Mouse (Mus musculus) midbrain, postnatal 0 days (tissue): ENCODE results near the gene B430306N03Rik. TPM values are rescaled to one million over a fixed set of nuclear protein-coding genes. Genes with fewer than 3 reads are reported as not detected.

Experiments
- ATAC-seq: fragments of 200-750 bp; cut with Nextera tagmentation; 2 replicates; pipeline ENCODE4 v1.8.0; 2017; ENCODE audit warnings: moderate number of reproducible peaks, mild to moderate bottlenecking, moderate TSS enrichment, moderate library complexity; ENCODE audit not compliant: low FRiP score
- DNase-seq: peaks from one replicate; pipeline ENCODE4 v3.0.0-alpha.2; 2015; ENCODE audit warnings: low spot score
- H3K27ac ChIP-seq: fragments of 300-500 bp; sonication (generic); 2 replicates; pipeline ENCODE4 v1.5.1; 2014; ENCODE audit warnings: low read depth, mild to moderate bottlenecking, low read length, mixed read lengths
- H3K27me3 ChIP-seq: fragments of 300-500 bp; sonication (generic); 2 replicates; pipeline ENCODE4 v1.6.1; 2014; ENCODE audit warnings: low read length, control low read depth, mixed read lengths; ENCODE audit not compliant: insufficient read depth
- H3K36me3 ChIP-seq: fragments of 300-500 bp; sonication (generic); 2 replicates; pipeline ENCODE4 v1.6.1; 2014; ENCODE audit warnings: low read length, control low read depth, mixed read lengths; ENCODE audit not compliant: insufficient read depth
- H3K4me1 ChIP-seq: fragments of 300-500 bp; sonication (generic); 2 replicates; pipeline ENCODE4 v1.6.1; 2014; ENCODE audit warnings: mild to moderate bottlenecking, control low read depth, antibody characterized with exemption, low read length, mixed read lengths; ENCODE audit not compliant: insufficient read depth
- H3K4me2 ChIP-seq: fragments of 300-500 bp; sonication (generic); 2 replicates; pipeline ENCODE4 v1.6.1; 2014; ENCODE audit warnings: low read depth, mild to moderate bottlenecking, low read length, mixed read lengths; ENCODE audit not compliant: poor library complexity, severe bottlenecking
- H3K4me3 ChIP-seq: fragments of 300-500 bp; sonication (generic); 2 replicates; pipeline ENCODE4 v1.5.1; 2014; ENCODE audit warnings: low read depth, mild to moderate bottlenecking, low read length, moderate library complexity
- H3K9ac ChIP-seq: fragments of 300-500 bp; sonication (generic); replicated peaks from 2 replicates; pipeline ENCODE4 v1.6.1; 2014; ENCODE audit warnings: mild to moderate bottlenecking, low read length, moderate library complexity, mixed read lengths; ENCODE audit not compliant: poor library complexity, severe bottlenecking
- H3K9me3 ChIP-seq: fragments of 300-500 bp; sonication (generic); 2 replicates; pipeline ENCODE4 v1.6.1; 2016; ENCODE audit warnings: low read length, control low read depth
- CTCF ChIP-seq: IDR thresholded peaks from 2 replicates; pipeline ENCODE4 v1.5.1; 2016; ENCODE audit warnings: antibody characterized with exemption, mild to moderate bottlenecking
- WGBS: fragments of 180-500 bp; shearing (Covaris S2); extraction: QIAGEN DNeasy Blood & Tissue Kit; methylation state at CpG from one replicate; pipeline ENCODE4 v1.1.7; 2014; 5-methylcytosine and 5-hydroxymethylcytosine counted together
- polyA plus RNA-seq: library from polyadenylated mRNA; unstranded; fragments of >200 nt; fragmentation: Nextera tagmentation; extraction: Ambion mirVana; gene quantifications from 2 replicates; pipeline ENCODE4 v1.2.1, GENCODE M21; 2015
- total RNA-seq: library from RNA; depleted of rRNA; stranded (reverse); fragments of >200 nt; gene quantifications from 2 replicates; pipeline ENCODE4 v1.2.3, GENCODE M21; 2014; rRNA removed

The B430306N03Rik gene
- total and polyA plus RNA-seq, 2 experiments from 2014 or later: 0.10 to 0.16 TPM

DNA sequence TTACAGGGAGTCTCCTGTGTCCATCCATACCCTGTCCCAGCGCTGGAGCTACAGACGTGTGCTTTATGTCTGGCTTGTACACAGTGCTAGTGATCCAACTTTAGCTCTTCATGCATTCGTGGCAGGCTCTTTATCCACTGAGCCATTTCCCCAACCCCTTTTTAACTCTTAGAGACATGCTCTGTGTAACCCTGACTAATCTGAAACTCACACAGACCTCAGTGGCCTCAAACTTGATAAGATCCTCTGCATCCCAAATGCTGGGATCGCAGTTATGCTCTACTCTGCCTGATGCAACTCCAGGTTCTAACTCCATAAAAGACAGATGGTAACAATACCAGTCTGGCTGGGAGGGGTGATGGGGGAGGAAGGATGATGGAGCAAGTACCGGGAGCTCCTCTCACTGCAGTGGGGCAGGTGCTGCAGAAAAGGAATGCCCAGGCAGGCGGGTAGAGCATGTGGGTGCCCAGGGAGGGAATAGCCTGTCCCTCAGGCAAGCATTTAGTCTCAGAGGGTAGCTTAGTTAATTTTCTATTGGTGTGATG lies 47.6 kb downstream of the B430306N03Rik start:
- Histone ChIP-seq H3K27ac (no peak overlapping the region), H3K4me1 (no peaks in the 10 kb centered on the region), H3K36me3 (no peaks in the 10 kb centered on the region), H3K4me2 (no peak overlapping the region), H3K9me3 (no peaks in the 10 kb centered on the region), H3K9ac (no peak overlapping the region), H3K27me3 (no peaks in the 10 kb centered on the region), H3K4me3 (no peak overlapping the region)
- ATAC-seq: no peak
- no peak for TF ChIP-seq CTCF
- DNase-seq: no peak
- 72% methylated on average over 6 of the region's 6 CpGs for WGBS

DNA sequence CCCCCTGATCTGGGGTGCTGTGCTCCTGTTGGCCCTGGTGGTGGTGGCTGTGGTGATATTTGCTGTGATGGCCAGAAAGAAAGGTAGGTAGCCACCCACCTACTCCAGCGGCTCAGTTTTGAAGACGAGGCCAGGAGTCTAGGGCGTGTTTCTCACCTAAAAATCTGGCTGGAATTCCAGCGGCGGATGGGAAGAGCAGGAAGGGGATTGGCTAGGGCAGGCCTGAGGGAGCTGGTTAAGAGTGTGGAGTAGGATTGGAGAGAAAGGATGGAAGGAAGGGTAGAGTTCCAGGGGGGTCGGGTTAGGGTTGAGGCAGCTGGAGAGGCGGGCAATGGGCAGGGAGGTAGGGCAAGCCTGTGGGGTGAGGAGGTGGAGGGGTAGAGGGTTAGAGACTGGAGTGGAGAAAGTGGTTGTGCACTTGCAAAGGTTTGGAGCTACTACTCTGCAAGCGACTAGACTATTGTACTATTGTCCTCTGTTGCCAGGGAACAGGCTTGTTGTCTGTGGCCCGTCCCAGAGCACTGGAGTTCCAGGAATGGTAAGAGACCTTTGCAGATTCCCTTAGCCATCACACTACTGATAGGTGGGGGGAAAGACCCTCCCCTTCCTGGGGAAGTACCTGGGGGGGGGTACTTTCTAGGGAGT lies 49.7 kb downstream of the B430306N03Rik start:
- ATAC-seq: no peak
- no peak for TF ChIP-seq CTCF

DNA sequence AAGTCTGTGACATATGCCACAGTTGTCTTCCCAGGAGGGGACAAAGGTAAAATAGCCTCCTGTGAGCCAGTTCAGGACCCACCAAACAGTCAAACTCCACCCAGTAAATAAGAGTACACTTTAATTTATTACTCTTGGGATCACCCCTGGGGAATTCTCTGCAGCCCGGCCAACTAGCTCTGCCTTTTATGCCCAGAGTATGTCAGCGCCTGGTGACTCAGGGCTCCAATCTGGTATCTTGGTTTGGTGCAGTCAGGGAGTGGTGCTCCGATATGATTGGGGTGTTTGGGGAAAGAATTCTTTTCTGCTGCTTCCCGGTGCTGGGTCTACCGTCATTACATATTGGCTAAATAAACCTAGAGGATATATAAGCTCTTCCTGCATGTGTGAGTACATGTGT lies 50.9 kb downstream of the B430306N03Rik start:
- Histone ChIP-seq H3K27me3 (no peaks in the 10 kb centered on the region), H3K9ac (no peak overlapping the region), H3K27ac (no peak overlapping the region), H3K9me3 (no peaks in the 10 kb centered on the region), H3K4me1 (no peaks in the 10 kb centered on the region), H3K4me2 (no peak overlapping the region), H3K36me3 (no peaks in the 10 kb centered on the region), H3K4me3 (no peak overlapping the region)
- DNase-seq (no peak), ATAC-seq (no peak)
- TF ChIP-seq CTCF: no peak
- 93% methylated on average over 5 of the region's 5 CpGs for WGBS

More for the DNA sequence above, 49.7 kb downstream of the B430306N03Rik start:
- H3K27ac ChIP-seq: no peak overlapping the region
- no peaks in the 10 kb centered on the region for H3K36me3 ChIP-seq
- H3K4me2 ChIP-seq: no peak overlapping the region
- no peak overlapping the region for H3K9ac ChIP-seq
- H3K4me3 ChIP-seq: no peak overlapping the region
- H3K9me3 ChIP-seq: no peaks in the 10 kb centered on the region
- DNase-seq: no peak
- WGBS: 69% methylated on average over 9 of the region's 9 CpGs
- no peaks in the 10 kb centered on the region for H3K4me1 ChIP-seq
- no peaks in the 10 kb centered on the region for H3K27me3 ChIP-seq

DNA sequence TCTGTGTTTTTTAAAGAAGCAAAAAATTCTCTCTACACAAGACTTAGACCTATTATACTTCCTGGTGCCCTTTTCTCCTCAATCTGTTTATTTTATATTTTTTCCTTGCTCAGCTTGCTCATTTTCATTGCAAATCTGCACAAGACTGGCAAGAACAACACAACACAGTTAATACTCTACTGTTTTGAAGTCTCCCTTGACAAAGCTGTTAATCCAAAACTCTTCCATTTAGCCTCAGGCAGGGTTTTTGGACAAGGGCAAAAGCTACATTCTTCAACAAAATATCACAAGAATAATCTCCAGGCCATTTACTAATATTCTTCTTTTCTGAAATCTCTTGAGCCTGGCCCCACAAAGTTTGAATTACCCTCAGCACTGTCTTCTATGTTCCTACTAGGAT lies 55.7 kb downstream of the B430306N03Rik start:
- DNase-seq: no peak
- Histone ChIP-seq H3K36me3 (no peaks in the 10 kb centered on the region), H3K27me3 (no peaks in the 10 kb centered on the region), H3K9me3 (no peaks in the 10 kb centered on the region), H3K27ac (no peak overlapping the region), H3K4me1 (no peaks in the 10 kb centered on the region), H3K4me3 (no peak overlapping the region), H3K4me2 (no peak overlapping the region), H3K9ac (no peak overlapping the region)
- TF ChIP-seq CTCF: no peak
- ATAC-seq: no peak

DNA sequence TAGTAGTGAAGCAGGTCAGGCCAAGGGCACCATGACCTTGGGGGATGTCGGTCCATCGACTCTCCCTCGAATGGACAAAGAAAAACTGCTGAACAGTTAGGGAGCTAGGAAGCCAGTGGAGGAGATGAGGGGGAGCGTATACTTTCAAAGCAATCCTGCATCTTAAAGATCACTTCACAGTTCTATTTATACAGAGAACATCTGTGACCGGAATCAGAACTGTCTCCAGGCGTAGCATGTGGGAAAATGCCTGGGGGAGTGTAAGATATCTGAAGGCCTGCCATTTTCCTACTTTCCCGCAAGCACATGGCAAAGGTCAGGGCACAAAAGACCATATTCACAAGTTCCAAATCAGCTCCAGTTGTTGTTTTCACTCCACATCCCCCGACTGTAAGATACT lies 57.0 kb downstream of the B430306N03Rik start:
- no peak for DNase-seq

DNA sequence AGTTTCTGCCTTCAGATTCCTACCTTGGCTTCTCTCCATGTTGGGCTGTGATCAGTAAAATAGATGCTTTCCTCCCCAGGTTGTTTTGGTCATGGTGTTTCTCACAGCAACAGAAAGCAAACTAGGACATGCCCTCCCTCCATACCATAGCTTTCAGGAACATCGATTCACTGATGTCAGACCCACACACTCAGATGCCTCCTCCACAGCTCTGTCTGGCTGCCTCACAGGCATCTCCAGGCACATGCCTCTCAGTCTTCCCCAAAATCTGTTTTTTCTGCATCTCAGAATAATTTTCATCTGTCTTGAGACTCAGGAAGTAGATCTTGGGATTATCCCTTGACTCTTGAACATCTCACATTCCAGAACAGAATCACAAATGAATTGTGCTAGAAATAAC lies 60.2 kb downstream of the B430306N03Rik start:
- WGBS: 88% methylated on average over 1 of the region's 1 CpGs
- ATAC-seq: no peak

More for the DNA sequence above, 57.0 kb downstream of the B430306N03Rik start:
- WGBS: 87% methylated on average over 8 of the region's 8 CpGs
- no peak for ATAC-seq
- H3K9me3 ChIP-seq: no peaks in the 10 kb centered on the region
- H3K4me2 ChIP-seq: no peak overlapping the region
- H3K9ac ChIP-seq: no peak overlapping the region
- H3K4me3 ChIP-seq: no peak overlapping the region
- H3K36me3 ChIP-seq: no peaks in the 10 kb centered on the region
- no peak overlapping the region for H3K27ac ChIP-seq
- H3K27me3 ChIP-seq: no peaks in the 10 kb centered on the region
- TF ChIP-seq CTCF: no peak
- H3K4me1 ChIP-seq: no peaks in the 10 kb centered on the region

More for the DNA sequence above, 60.2 kb downstream of the B430306N03Rik start:
- Histone ChIP-seq H3K4me1 (no peaks in the 10 kb centered on the region), H3K9ac (no peak overlapping the region), H3K4me2 (no peak overlapping the region), H3K36me3 (no peaks in the 10 kb centered on the region), H3K9me3 (no peaks in the 10 kb centered on the region), H3K27ac (no peak overlapping the region), H3K4me3 (no peak overlapping the region), H3K27me3 (no peaks in the 10 kb centered on the region)
- TF ChIP-seq CTCF: no peak
- no peak for DNase-seq

Other genes starting within 250 kb of the B430306N03Rik start
- gene 1700067P10Rik, start 226.8 kb upstream of the B430306N03Rik start, total RNA-seq: not detected in 2 replicates
- gene 1700067P10Rik, start 226.8 kb upstream of the B430306N03Rik start, polyA plus RNA-seq: not detected in 2 replicates
- not detected in 2 replicates for gene 9830107B12Rik, start 169.9 kb upstream of the B430306N03Rik start, total RNA-seq
- gene 9830107B12Rik, start 169.9 kb upstream of the B430306N03Rik start, polyA plus RNA-seq: not detected in 2 replicates
- not detected in 2 replicates for gene A530064D06Rik, start 148.9 kb upstream of the B430306N03Rik start, total RNA-seq
- not detected in 2 replicates for gene A530064D06Rik, start 148.9 kb upstream of the B430306N03Rik start, polyA plus RNA-seq
- not detected in 2 replicates for gene Trem1, start 83.4 kb upstream of the B430306N03Rik start, total RNA-seq
- not detected in 2 replicates for gene Trem1, start 83.4 kb upstream of the B430306N03Rik start, polyA plus RNA-seq
- gene Trem3, start 68.4 kb upstream of the B430306N03Rik start, total RNA-seq: not detected in 2 replicates
- gene Trem3, start 68.4 kb upstream of the B430306N03Rik start, polyA plus RNA-seq: not detected in 2 replicates
- 0.27 TPM in 1 of 2 replicates, not detected in the other for gene Treml4, start 51.8 kb upstream of the B430306N03Rik start, total RNA-seq
- gene Treml4, start 51.8 kb upstream of the B430306N03Rik start, polyA plus RNA-seq: 0.16 and 0.22 TPM in 2 replicates
- gene Treml2, start 16.6 kb upstream of the B430306N03Rik start, total RNA-seq: 0.42 and 0.49 TPM in 2 replicates
- 0.06 and 0.07 TPM in 2 replicates for gene Treml2, start 16.6 kb upstream of the B430306N03Rik start, polyA plus RNA-seq
- gene Trem2, start 30.3 kb downstream of the B430306N03Rik start, total RNA-seq: 10.9 and 23.6 TPM in 2 replicates
- 8.2 and 8.4 TPM in 2 replicates for gene Trem2, start 30.3 kb downstream of the B430306N03Rik start, polyA plus RNA-seq
- gene Treml1, start 43.8 kb downstream of the B430306N03Rik start, total RNA-seq: 0.66 TPM in 1 of 2 replicates, not detected in the other
- gene Treml1, start 43.8 kb downstream of the B430306N03Rik start, polyA plus RNA-seq: 0.21 TPM in 1 of 2 replicates, not detected in the other
- 22.7 and 30.9 TPM in 2 replicates for gene Nfya, start 93.8 kb downstream of the B430306N03Rik start, total RNA-seq
- gene Nfya, start 93.8 kb downstream of the B430306N03Rik start, polyA plus RNA-seq: 3.8 and 4.1 TPM in 2 replicates
- 12.9 and 15.0 TPM in 2 replicates for gene Oard1, start 93.9 kb downstream of the B430306N03Rik start, total RNA-seq
- 28.0 and 30.2 TPM in 2 replicates for gene Oard1, start 93.9 kb downstream of the B430306N03Rik start, polyA plus RNA-seq
- gene Apobec2, start 116.8 kb downstream of the B430306N03Rik start, total RNA-seq: 0.11 and 0.80 TPM in 2 replicates
- gene Apobec2, start 116.8 kb downstream of the B430306N03Rik start, polyA plus RNA-seq: 0.31 and 0.32 TPM in 2 replicates
- 0.22 and 0.85 TPM in 2 replicates for gene Tspo2, start 135.4 kb downstream of the B430306N03Rik start, total RNA-seq
- 0.74 and 1.4 TPM in 2 replicates for gene Tspo2, start 135.4 kb downstream of the B430306N03Rik start, polyA plus RNA-seq
- gene Unc5cl, start 138.8 kb downstream of the B430306N03Rik start, total RNA-seq: 0.19 and 0.49 TPM in 2 replicates
- 0.06 and 0.32 TPM in 2 replicates for gene Unc5cl, start 138.8 kb downstream of the B430306N03Rik start, polyA plus RNA-seq